In genomic region chr15:98785744-98786143, GRCm38 (mm10) we compare ENCODE assay signal across 12 mouse cellular contexts. TPM values are rescaled to one million over a fixed set of nuclear protein-coding genes. Genes with fewer than 3 reads are reported as not detected.
DNase-seq lines count a peak whose midpoint lies in the region; ATAC-seq lines count a peak whose summit lies in the region.
"Had no signal": no experiment of that assay in that cellular context is flagged by ENCODE, and none has a peak within 500 bp of the region (broad histone marks: within the 10 kb centered on the region; RNA-seq: fewer than 3 reads in every experiment).

No protein-coding gene starts in this region.

- H3K27ac ChIP-seq in hindbrain, embryonic 10.5 days = no peak overlapping the region
- H3K27ac ChIP-seq in hindbrain, embryonic 14.5 days = no peak overlapping the region
- H3K27ac ChIP-seq in neural tube, embryonic 15.5 days (replicated peaks) = no peak overlapping the region
- no peak overlapping the region for H3K27ac ChIP-seq in forebrain, embryonic 12.5 days
- H3K27ac ChIP-seq: hindbrain, embryonic 15.5 days had no signal

- H3K4me2 ChIP-seq in hindbrain, embryonic 14.5 days (replicated peaks) = no peak overlapping the region
- H3K4me2 ChIP-seq in neural tube, embryonic 15.5 days = no peak overlapping the region
- H3K4me2 ChIP-seq in forebrain, embryonic 12.5 days = no peak overlapping the region
- H3K4me2 ChIP-seq: hindbrain, embryonic 15.5 days had no signal

- peak; percentile 53 for DNase-seq in hindbrain, embryonic 10.5 days (ENCODE audit: low spot score)
- DNase-seq in hindbrain, embryonic 14.5 days (ENCODE audit: low spot score) = no peak
- peak; percentile 42 for DNase-seq in neural tube, embryonic 10.5 days (ENCODE audit: extremely low spot score, low spot score)
- peak; percentile 88 for DNase-seq in ZHBTc4 (ENCODE audit: low read depth, low spot score)
- DNase-seq in ovary, postnatal 14 days (ENCODE audit: low spot score) = no peak
- DNase-seq: cerebellum, adult 11 months had no signal

- no peaks in the 10 kb centered on the region for H3K36me3 ChIP-seq in hindbrain, embryonic 10.5 days
- no peaks in the 10 kb centered on the region for H3K36me3 ChIP-seq in hindbrain, embryonic 14.5 days (replicated peaks; ENCODE audit: control insufficient read depth, insufficient read depth)
- no peaks in the 10 kb centered on the region for H3K36me3 ChIP-seq in neural tube, embryonic 15.5 days
- H3K36me3 ChIP-seq in forebrain, embryonic 12.5 days (replicated peaks) = no peaks in the 10 kb centered on the region
- H3K36me3 ChIP-seq: hindbrain, embryonic 15.5 days had no signal

- H3K4me3 ChIP-seq in hindbrain, embryonic 10.5 days = no peak overlapping the region
- no peak overlapping the region for H3K4me3 ChIP-seq in hindbrain, embryonic 14.5 days (replicated peaks; ENCODE audit: low read length)
- H3K4me3 ChIP-seq in neural tube, embryonic 15.5 days (replicated peaks) = no peak overlapping the region
- H3K4me3 ChIP-seq in forebrain, embryonic 12.5 days (replicated peaks) = no peak overlapping the region
- H3K4me3 ChIP-seq: hindbrain, embryonic 15.5 days; myocyte had no signal

- no peak for ATAC-seq in hindbrain, embryonic 14.5 days (ENCODE audit: low FRiP score)
- ATAC-seq in neural tube, embryonic 15.5 days (ENCODE audit: low FRiP score) = no peak
- ATAC-seq in megakaryocyte-erythroid progenitor cell, adult 5-6 weeks (replicated peaks; ENCODE audit: low FRiP score, low TSS enrichment, poor library complexity, severe bottlenecking) = 0 out of 2 replicates have a peak, but pooled peaks have one; percentile 50
- ATAC-seq in forebrain, embryonic 12.5 days (ENCODE audit: low FRiP score) = no peak

- H3K9ac ChIP-seq in hindbrain, embryonic 14.5 days = no peak overlapping the region
- H3K9ac ChIP-seq in neural tube, embryonic 15.5 days (replicated peaks) = no peak overlapping the region
- H3K9ac ChIP-seq in forebrain, embryonic 12.5 days = no peak overlapping the region
- H3K9ac ChIP-seq: hindbrain, embryonic 15.5 days had no signal

- H3K27me3 ChIP-seq in hindbrain, embryonic 10.5 days (ENCODE audit: insufficient read depth, poor library complexity, severe bottlenecking) = peaks cover 96% of the 10 kb centered on the region
- peaks cover 70% of the 10 kb centered on the region for H3K27me3 ChIP-seq in hindbrain, embryonic 14.5 days (ENCODE audit: control insufficient read depth, insufficient read depth, low read length)
- H3K27me3 ChIP-seq in neural tube, embryonic 15.5 days (replicated peaks) = peaks cover 75% of the 10 kb centered on the region
- peaks cover 95% of the 10 kb centered on the region for H3K27me3 ChIP-seq in forebrain, embryonic 12.5 days

- H3K4me1 ChIP-seq in hindbrain, embryonic 10.5 days (replicated peaks) = peaks cover 14% of the 10 kb centered on the region
- no peaks in the 10 kb centered on the region for H3K4me1 ChIP-seq in hindbrain, embryonic 14.5 days (replicated peaks; ENCODE audit: control insufficient read depth, insufficient read depth, low read length)
- H3K4me1 ChIP-seq in neural tube, embryonic 15.5 days = peaks cover 13% of the 10 kb centered on the region
- peaks cover 13% of the 10 kb centered on the region for H3K4me1 ChIP-seq in forebrain, embryonic 12.5 days

- peaks cover 5% of the 10 kb centered on the region; the same call in 1 of the 2 replicates for H3K9me3 ChIP-seq in hindbrain, embryonic 10.5 days
- H3K9me3 ChIP-seq in hindbrain, embryonic 14.5 days (ENCODE audit: control insufficient read depth, low read length) = no peaks in the 10 kb centered on the region
- no peaks in the 10 kb centered on the region for H3K9me3 ChIP-seq in neural tube, embryonic 15.5 days (replicated peaks)
- 0 out of 2 replicates have a peak, but pooled peaks cover 5% of the 10 kb centered on the region for H3K9me3 ChIP-seq in forebrain, embryonic 12.5 days
- H3K9me3 ChIP-seq: hindbrain, embryonic 15.5 days had no signal

- WGBS in hindbrain, embryonic 10.5 days = 35% methylated on average over 7 of the region's 7 CpGs
- WGBS in hindbrain, embryonic 14.5 days = 40% methylated on average over 7 of the region's 7 CpGs
- WGBS in neural tube, embryonic 15.5 days = 34% methylated on average over 7 of the region's 7 CpGs
- WGBS in forebrain, embryonic 12.5 days = 41% methylated on average over 7 of the region's 7 CpGs

RNA-seq across cellular contexts. Expression of gene Wnt1, which starts 3.9 kb away (rescaled TPM):
- 13.7 and 13.8 TPM in 2 replicates for polyA plus RNA-seq in hindbrain, embryonic 10.5 days (2016; fragmentation: Nextera tagmentation; extraction: Ambion mirVana)
- polyA plus RNA-seq in hindbrain, embryonic 14.5 days (2014; fragmentation: Nextera tagmentation; extraction: Ambion mirVana) = 1.9 and 2.1 TPM in 2 replicates
- 1.0 and 2.0 TPM in 2 replicates for polyA plus RNA-seq in neural tube, embryonic 15.5 days (2015; fragmentation: Nextera tagmentation; extraction: Ambion mirVana)
- total RNA-seq in megakaryocyte-erythroid progenitor cell, adult 5-6 weeks (2014; fragmentation: Nextera tagmentation) = not detected in 2 replicates
- total RNA-seq in megakaryocyte-erythroid progenitor cell, adult 5-6 weeks (2017) = not detected in 2 replicates
- 0.18 and 0.61 TPM in 2 replicates for polyA plus RNA-seq in forebrain, embryonic 12.5 days (2016; fragmentation: Nextera tagmentation; extraction: Ambion mirVana)
- total RNA-seq: left cerebral cortex, postnatal 14 days had no signal

RNA-seq across cellular contexts. Expression of gene Wnt10b, which starts 7.8 kb away (rescaled TPM):
- polyA plus RNA-seq in hindbrain, embryonic 10.5 days (2016; fragmentation: Nextera tagmentation; extraction: Ambion mirVana) = 0.21 and 0.44 TPM in 2 replicates
- polyA plus RNA-seq in hindbrain, embryonic 14.5 days (2014; fragmentation: Nextera tagmentation; extraction: Ambion mirVana) = not detected in 2 replicates
- 0.08 and 0.72 TPM in 2 replicates for polyA plus RNA-seq in neural tube, embryonic 15.5 days (2015; fragmentation: Nextera tagmentation; extraction: Ambion mirVana)
- not detected in 2 replicates for total RNA-seq in megakaryocyte-erythroid progenitor cell, adult 5-6 weeks (2014; fragmentation: Nextera tagmentation)
- not detected in 2 replicates for total RNA-seq in megakaryocyte-erythroid progenitor cell, adult 5-6 weeks (2017)
- 0.18 and 0.24 TPM in 2 replicates for polyA plus RNA-seq in forebrain, embryonic 12.5 days (2016; fragmentation: Nextera tagmentation; extraction: Ambion mirVana)
- polyA plus RNA-seq: hindbrain, embryonic 15.5 days had no signal

RNA-seq across cellular contexts. Expression of gene Arf3, which starts 22.7 kb away (rescaled TPM):
- 42.6 and 45.1 TPM in 2 replicates for polyA plus RNA-seq in hindbrain, embryonic 10.5 days (2016; fragmentation: Nextera tagmentation; extraction: Ambion mirVana)
- polyA plus RNA-seq in hindbrain, embryonic 14.5 days (2014; fragmentation: Nextera tagmentation; extraction: Ambion mirVana) = 77.2 and 84.7 TPM in 2 replicates
- polyA plus RNA-seq in neural tube, embryonic 15.5 days (2015; fragmentation: Nextera tagmentation; extraction: Ambion mirVana) = 97.8 TPM in 2 replicates
- total RNA-seq in megakaryocyte-erythroid progenitor cell, adult 5-6 weeks (2014; fragmentation: Nextera tagmentation) = 22.5 and 23.2 TPM in 2 replicates
- 16.9 and 22.1 TPM in 2 replicates for total RNA-seq in megakaryocyte-erythroid progenitor cell, adult 5-6 weeks (2017)
- 58.2 and 58.3 TPM in 2 replicates for polyA plus RNA-seq in forebrain, embryonic 12.5 days (2016; fragmentation: Nextera tagmentation; extraction: Ambion mirVana)

RNA-seq across cellular contexts. Expression of gene Ddn, which starts 23.5 kb away (rescaled TPM):
- 0.21 and 0.56 TPM in 2 replicates for polyA plus RNA-seq in hindbrain, embryonic 10.5 days (2016; fragmentation: Nextera tagmentation; extraction: Ambion mirVana)
- polyA plus RNA-seq in hindbrain, embryonic 14.5 days (2014; fragmentation: Nextera tagmentation; extraction: Ambion mirVana) = 0.59 and 0.64 TPM in 2 replicates
- 0.18 and 0.36 TPM in 2 replicates for polyA plus RNA-seq in neural tube, embryonic 15.5 days (2015; fragmentation: Nextera tagmentation; extraction: Ambion mirVana)
- not detected in 2 replicates for total RNA-seq in megakaryocyte-erythroid progenitor cell, adult 5-6 weeks (2014; fragmentation: Nextera tagmentation)
- total RNA-seq in megakaryocyte-erythroid progenitor cell, adult 5-6 weeks (2017) = 0.08 TPM in 1 of 2 replicates, not detected in the other
- polyA plus RNA-seq in forebrain, embryonic 12.5 days (2016; fragmentation: Nextera tagmentation; extraction: Ambion mirVana) = 0.22 TPM in 1 of 2 replicates, not detected in the other

RNA-seq across cellular contexts. Expression of gene Prkag1, which starts 45.6 kb away (rescaled TPM):
- polyA plus RNA-seq in hindbrain, embryonic 10.5 days (2016; fragmentation: Nextera tagmentation; extraction: Ambion mirVana) = 88.7 and 89.0 TPM in 2 replicates
- 59.0 and 65.3 TPM in 2 replicates for polyA plus RNA-seq in hindbrain, embryonic 14.5 days (2014; fragmentation: Nextera tagmentation; extraction: Ambion mirVana)
- 66.4 and 72.9 TPM in 2 replicates for polyA plus RNA-seq in neural tube, embryonic 15.5 days (2015; fragmentation: Nextera tagmentation; extraction: Ambion mirVana)
- total RNA-seq in megakaryocyte-erythroid progenitor cell, adult 5-6 weeks (2014; fragmentation: Nextera tagmentation) = 61.3 and 121 TPM in 2 replicates
- total RNA-seq in megakaryocyte-erythroid progenitor cell, adult 5-6 weeks (2017) = 120 and 143 TPM in 2 replicates
- 85.2 and 89.4 TPM in 2 replicates for polyA plus RNA-seq in forebrain, embryonic 12.5 days (2016; fragmentation: Nextera tagmentation; extraction: Ambion mirVana)

Comparison
In these comparisons a context has a peak if more than half of its experiments do, and no peak if none do; other contexts are left out.
1. DNase-seq: peak in hindbrain, embryonic 10.5 days (single experiment), neural tube, embryonic 10.5 days (single experiment) and ZHBTc4 (single experiment); none in hindbrain, embryonic 14.5 days (single experiment) and ovary, postnatal 14 days (single experiment).